Mouse (Mus musculus) thymus, adult 2 months (tissue): ENCODE results near the gene Mthfd1l.

Experiments
- CTCF ChIP-seq: fragments of 200-500 bp; IDR thresholded peaks from 2 replicates; pipeline ENCODE4 v1.5.1; 2012; ENCODE audit warnings: mild to moderate bottlenecking, control low read depth, low read length, moderate library complexity, borderline replicate concordance; ENCODE audit not compliant: control insufficient read depth, poor library complexity, insufficient read depth; ENCODE audit errors: extremely low read depth
- POLR2A ChIP-seq: fragments of 200-500 bp; IDR thresholded peaks from 2 replicates; pipeline ENCODE4 v1.6.1; 2012; ENCODE audit warnings: mild to moderate bottlenecking, low read length, control low read depth, moderate library complexity; ENCODE audit not compliant: control insufficient read depth, poor library complexity, insufficient read depth; ENCODE audit errors: extremely low read depth

GRCm38 (mm10) chr10:4162049-4162448, 189.1 kb downstream of the Mthfd1l start:
- TF ChIP-seq POLR2A, result no peak
- no peak for TF ChIP-seq CTCF
